Mouse (Mus musculus) small intestine, adult 2 months (tissue): ENCODE data around the gene St6galnac3. TPM values are rescaled to one million over a fixed set of nuclear protein-coding genes. Genes with fewer than 3 reads are reported as not detected.
"Not testable (repeated sequence)": the region's sequence is repeated elsewhere in the genome, so short reads cannot be mapped to it uniquely, and the experiment has no call there.

Experiments used
- H3K27ac ChIP-seq: fragments of 200-500 bp; 2 replicates; pipeline ENCODE4 v1.5.1; 2012; ENCODE audit warnings: low read depth, low read length, control low read depth, inconsistent platforms; ENCODE audit not compliant: insufficient read depth
- H3K27me3 ChIP-seq: fragments of 200-500 bp; 2 replicates; pipeline ENCODE4 v1.6.1; 2012; ENCODE audit warnings: mild to moderate bottlenecking, moderate library complexity, low read length, inconsistent platforms; ENCODE audit not compliant: control insufficient read depth, insufficient read depth
- H3K36me3 ChIP-seq: fragments of 200-500 bp; 2 replicates; pipeline ENCODE4 v1.6.1; 2012; ENCODE audit warnings: mild to moderate bottlenecking, low read length, control low read depth, inconsistent platforms; ENCODE audit not compliant: control insufficient read depth, insufficient read depth
- H3K4me1 ChIP-seq: fragments of 200-500 bp; 2 replicates; pipeline ENCODE4 v1.6.1; 2012; ENCODE audit warnings: low read length, inconsistent platforms, mixed read lengths; ENCODE audit not compliant: control insufficient read depth, insufficient read depth, insufficient read length
- H3K4me3 ChIP-seq: fragments of 200-500 bp; 2 replicates; pipeline ENCODE4 v1.5.1; 2012; ENCODE audit warnings: low read depth, mild to moderate bottlenecking, control low read depth, inconsistent platforms, low read length, moderate library complexity
- CTCF ChIP-seq: fragments of 200-500 bp; IDR thresholded peaks from 2 replicates; pipeline ENCODE4 v1.5.1; 2012; ENCODE audit warnings: low read depth, mild to moderate bottlenecking, control low read depth, inconsistent platforms, low read length, moderate library complexity, mixed read lengths; ENCODE audit not compliant: insufficient replicate concordance, insufficient read length; ENCODE audit errors: extremely low read depth
- POLR2A ChIP-seq: fragments of 200-500 bp; IDR thresholded peaks from 2 replicates; pipeline ENCODE4 v1.6.1; 2012; ENCODE audit warnings: low read depth, mild to moderate bottlenecking, control low read depth, inconsistent platforms, low read length, moderate library complexity
- WGBS: fragments of 180-500 bp; shearing (Covaris S2); methylation state at CpG from one replicate; pipeline ENCODE4 v1.1.7; 2018; 5-methylcytosine and 5-hydroxymethylcytosine counted together
- polyA plus RNA-seq: library from polyadenylated mRNA; depleted of rRNA; stranded (reverse); fragments of >200 nt; gene quantifications from 2 replicates; pipeline ENCODE4 v1.2.3, GENCODE M21; 2012

St6galnac3 gene
- polyA plus RNA-seq, 1 experiment, result 1.1 TPM

- Histone ChIP-seq H3K27me3 (no peaks in the 10 kb centered on the region), H3K27ac (no peak overlapping the region), H3K4me1 (no peaks in the 10 kb centered on the region), H3K4me3 (no peak overlapping the region), H3K36me3 (no peaks in the 10 kb centered on the region)
- TF ChIP-seq POLR2A (no peak), CTCF (no peak)
- 89% methylated on average over 3 of the region's 3 CpGs for WGBS
Measured at GRCm38 (mm10) chr3:153400259-153400658, 324.7 kb downstream of the St6galnac3 start.

- Histone ChIP-seq H3K36me3 (no peaks in the 10 kb centered on the region), H3K27me3 (no peaks in the 10 kb centered on the region), H3K4me3 (no peak overlapping the region), H3K4me1 (no peaks in the 10 kb centered on the region), H3K27ac (no peak overlapping the region)
- 68% methylated on average over 6 of the region's 6 CpGs for WGBS
- no peak for TF ChIP-seq POLR2A
- no peak for TF ChIP-seq CTCF
Measured at GRCm38 (mm10) chr3:153399574-153399973, 325.4 kb downstream of the St6galnac3 start.

DNA sequence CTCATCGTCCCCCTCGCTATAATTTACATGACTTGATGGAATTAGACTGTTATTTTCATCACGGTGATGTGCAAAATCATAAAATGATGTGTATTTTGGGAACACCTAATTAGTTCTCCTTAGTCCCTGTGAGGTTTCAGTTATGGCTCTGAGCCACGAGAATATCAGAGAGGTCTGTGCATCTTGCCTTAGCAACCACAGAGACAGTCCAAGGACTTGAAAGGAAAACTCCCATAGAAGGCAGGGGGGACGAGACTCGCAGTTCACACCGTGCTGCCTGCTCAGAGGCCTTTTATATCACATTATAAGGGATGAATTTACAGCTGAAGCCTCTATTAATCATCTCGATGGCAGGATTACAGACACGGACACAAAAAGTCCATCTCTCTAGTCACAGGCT is 327.2 kb downstream of the St6galnac3 start:
- 86% methylated on average over 9 of the region's 9 CpGs for WGBS
- no peak overlapping the region for H3K27ac ChIP-seq
- H3K4me3 ChIP-seq, result no peak overlapping the region
- H3K36me3 ChIP-seq, result no peaks in the 10 kb centered on the region
- H3K27me3 ChIP-seq, result no peaks in the 10 kb centered on the region
- H3K4me1 ChIP-seq, result no peaks in the 10 kb centered on the region
- no peak for TF ChIP-seq POLR2A
- TF ChIP-seq CTCF, result no peak

GRCm38 (mm10) chr3:153396375-153397068 is 328.5 kb downstream of the St6galnac3 start:
- Histone ChIP-seq H3K27me3 (no peaks in the 10 kb centered on the region), H3K36me3 (no peaks in the 10 kb centered on the region), H3K27ac (no peak overlapping the region), H3K4me3 (no peak overlapping the region), H3K4me1 (no peaks in the 10 kb centered on the region)
- TF ChIP-seq POLR2A (no peak), CTCF (no peak)
- WGBS, result 74% methylated on average over 12 of the region's 12 CpGs

GRCm38 (mm10) chr3:153395351-153395750 is 329.6 kb downstream of the St6galnac3 start:
- TF ChIP-seq CTCF (no peak), POLR2A (no peak)
- H3K27ac ChIP-seq, result no peak overlapping the region
- no peak overlapping the region for H3K4me3 ChIP-seq
- H3K4me1 ChIP-seq, result no peaks in the 10 kb centered on the region
- WGBS, result 78% methylated on average over 5 of the region's 5 CpGs
- no peaks in the 10 kb centered on the region for H3K36me3 ChIP-seq
- no peaks in the 10 kb centered on the region for H3K27me3 ChIP-seq

GRCm38 (mm10) chr3:153394751-153395150 is 330.2 kb downstream of the St6galnac3 start:
- Histone ChIP-seq H3K4me3 (no peak overlapping the region), H3K27me3 (no peaks in the 10 kb centered on the region), H3K36me3 (no peaks in the 10 kb centered on the region), H3K4me1 (no peaks in the 10 kb centered on the region), H3K27ac (no peak overlapping the region)
- TF ChIP-seq CTCF (no peak), POLR2A (no peak)
- WGBS, result 89% methylated on average over 4 of the region's 4 CpGs

- no peak overlapping the region for H3K4me3 ChIP-seq
- 83% methylated on average over 9 of the region's 9 CpGs for WGBS
- H3K27me3 ChIP-seq, result no peaks in the 10 kb centered on the region
- no peaks in the 10 kb centered on the region for H3K36me3 ChIP-seq
- H3K27ac ChIP-seq, result no peak overlapping the region
- H3K4me1 ChIP-seq, result no peaks in the 10 kb centered on the region
- TF ChIP-seq CTCF (no peak), POLR2A (no peak)
Measured at GRCm38 (mm10) chr3:153394224-153394623, 330.8 kb downstream of the St6galnac3 start.

DNA sequence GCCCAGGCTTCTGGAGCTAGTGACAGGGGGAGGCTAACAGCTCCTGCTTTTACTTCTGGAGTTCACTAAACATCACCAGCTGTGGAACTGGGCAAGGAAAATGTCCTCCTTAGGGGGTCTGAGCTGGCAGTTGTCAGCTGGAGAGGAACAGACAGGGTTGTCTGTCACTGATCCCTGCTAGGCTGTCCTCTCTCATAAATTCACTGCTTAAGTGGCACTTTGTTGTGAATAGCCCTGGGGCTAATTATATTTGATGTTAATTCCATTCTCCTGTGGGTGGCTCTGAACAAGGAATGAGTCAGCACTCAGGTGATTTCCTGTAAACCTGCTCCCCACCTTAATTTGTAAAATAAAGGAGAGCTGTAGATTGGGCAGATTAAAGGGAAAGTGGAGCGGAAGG is 333.5 kb downstream of the St6galnac3 start:
- 88% methylated on average over 1 of the region's 1 CpGs for WGBS

DNA sequence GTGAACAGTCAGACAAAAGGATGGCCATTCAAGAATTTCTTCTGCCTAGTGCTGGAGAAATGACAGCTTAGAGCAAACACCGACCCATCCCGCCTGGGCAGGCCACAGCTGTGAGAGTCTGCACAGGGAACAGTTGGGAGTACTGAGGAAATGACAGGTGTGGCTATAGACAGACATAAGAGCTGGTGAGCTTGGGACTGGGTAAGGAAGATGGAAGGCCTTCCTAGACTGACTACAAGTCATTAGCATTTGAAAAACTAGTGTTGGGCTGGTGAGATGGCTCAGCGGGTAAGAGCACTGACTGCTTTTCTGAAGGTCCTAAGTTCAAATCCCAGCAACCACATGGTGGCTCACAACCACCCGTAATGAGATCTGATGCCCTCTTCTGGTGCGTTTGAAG is 340.3 kb downstream of the St6galnac3 start:
- WGBS, result 85% methylated on average over 5 of the region's 5 CpGs
- not testable (repeated sequence) for H3K36me3 ChIP-seq, H3K4me3 ChIP-seq, H3K4me1 ChIP-seq, H3K27me3 ChIP-seq, H3K27ac ChIP-seq

More for the DNA sequence above, 333.5 kb downstream of the St6galnac3 start:
- not testable (repeated sequence) for H3K27me3 ChIP-seq, H3K27ac ChIP-seq, H3K36me3 ChIP-seq, H3K4me3 ChIP-seq, H3K4me1 ChIP-seq
